Mouse (Mus musculus): Measurements from ENCODE around the gene Efna4. TPM values are rescaled to one million over a fixed set of nuclear protein-coding genes. Genes with fewer than 3 reads are reported as not detected.
A peak's percentile ranks its signal among the peaks of the same experiment; 100 is the strongest.

Efna4 gene
- polyA plus RNA-seq, 1 experiment from 2014 or later: 17.5 TPM

- no peak for ATAC-seq (ENCODE audit: low read depth)
- DNase-seq (ENCODE audit: low spot score): peak; percentile 34
- H3K4me1 ChIP-seq (ENCODE audit: control insufficient read depth, insufficient read depth, low read length): peaks cover 54% of the 10 kb centered on the region
These were observed 18.1 kb downstream of the Efna4 start for GRCm38 (mm10) chr3:89319591-89320350.

GRCm38 (mm10) chr3:89318971-89319590, 18.7 kb downstream of the Efna4 start:
- H3K27ac ChIP-seq (replicated peaks; ENCODE audit: low read depth, low read length): no peak overlapping the region
- ATAC-seq (ENCODE audit: low read depth): peak; percentile 19; the same call in 1 of the 2 replicates
- no peaks in the 10 kb centered on the region for H3K36me3 ChIP-seq (ENCODE audit: control insufficient read depth, insufficient read depth, low read length)
- peak overlapping the region; percentile 70 for H3K4me3 ChIP-seq (ENCODE audit: low read depth, low read length)
- H3K9ac ChIP-seq (ENCODE audit: low read depth, low read length): peak overlapping the region; percentile 59; the same call in 1 of the 2 replicates
- H3K27me3 ChIP-seq (replicated peaks; ENCODE audit: control insufficient read depth, insufficient read depth, low read length): peaks cover 31% of the 10 kb centered on the region
- H3K4me2 ChIP-seq (ENCODE audit: low read depth, low read length): peak overlapping the region; percentile 97
- 7% methylated on average over 20 of the region's 21 CpGs for WGBS
- H3K9me3 ChIP-seq (ENCODE audit: control insufficient read depth, low read length): no peaks in the 10 kb centered on the region
- peak; percentile 60 for DNase-seq (ENCODE audit: low spot score)
- peaks cover 57% of the 10 kb centered on the region for H3K4me1 ChIP-seq (ENCODE audit: control insufficient read depth, insufficient read depth, low read length)

More at GRCm38 (mm10) chr3:89319591-89320350, 18.1 kb downstream of the Efna4 start:
- peak overlapping the region; percentile 59 for H3K9ac ChIP-seq (ENCODE audit: low read depth, low read length)
- H3K4me2 ChIP-seq (ENCODE audit: low read depth, low read length): peak overlapping the region; percentile 97
- peaks cover 31% of the 10 kb centered on the region for H3K27me3 ChIP-seq (replicated peaks; ENCODE audit: control insufficient read depth, insufficient read depth, low read length)
- H3K36me3 ChIP-seq (ENCODE audit: control insufficient read depth, insufficient read depth, low read length): no peaks in the 10 kb centered on the region
- WGBS: 4% methylated on average over 32 of the region's 58 CpGs
- no peaks in the 10 kb centered on the region for H3K9me3 ChIP-seq (ENCODE audit: control insufficient read depth, low read length)
- H3K27ac ChIP-seq (replicated peaks; ENCODE audit: low read depth, low read length): peak overlapping the region; percentile 55
- H3K4me3 ChIP-seq (ENCODE audit: low read depth, low read length): peak overlapping the region; percentile 70

- no peaks in the 10 kb centered on the region for H3K9me3 ChIP-seq (ENCODE audit: control insufficient read depth, low read length)
- H3K27me3 ChIP-seq (replicated peaks; ENCODE audit: control insufficient read depth, insufficient read depth, low read length): peaks cover 31% of the 10 kb centered on the region
- no peak overlapping the region for H3K9ac ChIP-seq (ENCODE audit: low read depth, low read length)
- H3K4me2 ChIP-seq (ENCODE audit: low read depth, low read length): no peak overlapping the region
- H3K27ac ChIP-seq (replicated peaks; ENCODE audit: low read depth, low read length): no peak overlapping the region
- WGBS: 52% methylated on average over 5 of the region's 8 CpGs
- no peaks in the 10 kb centered on the region for H3K36me3 ChIP-seq (ENCODE audit: control insufficient read depth, insufficient read depth, low read length)
- H3K4me1 ChIP-seq (ENCODE audit: control insufficient read depth, insufficient read depth, low read length): peaks cover 57% of the 10 kb centered on the region
- H3K4me3 ChIP-seq (ENCODE audit: low read depth, low read length): no peak overlapping the region
- ATAC-seq (ENCODE audit: low read depth) (no peak), DNase-seq (ENCODE audit: low spot score) (no peak)
These were observed 19.5 kb downstream of the Efna4 start for GRCm38 (mm10) chr3:89318316-89318715.

GRCm38 (mm10) chr3:89317246-89317645, 20.6 kb downstream of the Efna4 start:
- no peak for ATAC-seq (ENCODE audit: low read depth)
- peaks cover 55% of the 10 kb centered on the region for H3K4me1 ChIP-seq (ENCODE audit: control insufficient read depth, insufficient read depth, low read length)
- peak overlapping the region; percentile 57; the same call in 1 of the 2 replicates for H3K4me2 ChIP-seq (ENCODE audit: low read depth, low read length)
- no peak overlapping the region for H3K27ac ChIP-seq (replicated peaks; ENCODE audit: low read depth, low read length)
- WGBS: 58% methylated on average over 6 of the region's 6 CpGs
- no peaks in the 10 kb centered on the region for H3K9me3 ChIP-seq (ENCODE audit: control insufficient read depth, low read length)
- H3K9ac ChIP-seq (ENCODE audit: low read depth, low read length): no peak overlapping the region
- no peaks in the 10 kb centered on the region for H3K36me3 ChIP-seq (ENCODE audit: control insufficient read depth, insufficient read depth, low read length)
- H3K27me3 ChIP-seq (replicated peaks; ENCODE audit: control insufficient read depth, insufficient read depth, low read length): peaks cover 31% of the 10 kb centered on the region
- no peak overlapping the region for H3K4me3 ChIP-seq (ENCODE audit: low read depth, low read length)
- no peak for DNase-seq (ENCODE audit: low spot score)

- H3K9me3 ChIP-seq (ENCODE audit: control insufficient read depth, low read length): no peaks in the 10 kb centered on the region
- no peak overlapping the region for H3K4me3 ChIP-seq (ENCODE audit: low read depth, low read length)
- H3K9ac ChIP-seq (ENCODE audit: low read depth, low read length): no peak overlapping the region
- peak; percentile 94 for DNase-seq (ENCODE audit: low spot score)
- H3K27ac ChIP-seq (replicated peaks; ENCODE audit: low read depth, low read length): no peak overlapping the region
- peak; percentile 45 for ATAC-seq (ENCODE audit: low read depth)
- WGBS: 6% methylated on average over 4 of the region's 4 CpGs
- H3K4me2 ChIP-seq (ENCODE audit: low read depth, low read length): peak overlapping the region; percentile 57; the same call in 1 of the 2 replicates
- H3K27me3 ChIP-seq (replicated peaks; ENCODE audit: control insufficient read depth, insufficient read depth, low read length): peaks cover 31% of the 10 kb centered on the region
- peaks cover 51% of the 10 kb centered on the region for H3K4me1 ChIP-seq (ENCODE audit: control insufficient read depth, insufficient read depth, low read length)
- no peaks in the 10 kb centered on the region for H3K36me3 ChIP-seq (ENCODE audit: control insufficient read depth, insufficient read depth, low read length)
These were observed 21.0 kb downstream of the Efna4 start for GRCm38 (mm10) chr3:89316833-89317232.

GRCm38 (mm10) chr3:89315930-89316831, 21.6 kb downstream of the Efna4 start:
- H3K27me3 ChIP-seq (replicated peaks; ENCODE audit: control insufficient read depth, insufficient read depth, low read length): peaks cover 24% of the 10 kb centered on the region
- 8% methylated on average over 29 of the region's 40 CpGs for WGBS
- DNase-seq (ENCODE audit: low spot score) (no peak), ATAC-seq (ENCODE audit: low read depth) (no peak)
- no peaks in the 10 kb centered on the region for H3K9me3 ChIP-seq (ENCODE audit: control insufficient read depth, low read length)
- peak overlapping the region; percentile 57 for H3K4me2 ChIP-seq (ENCODE audit: low read depth, low read length)
- no peak overlapping the region for H3K27ac ChIP-seq (replicated peaks; ENCODE audit: low read depth, low read length)
- H3K9ac ChIP-seq (ENCODE audit: low read depth, low read length): no peak overlapping the region
- H3K4me1 ChIP-seq (ENCODE audit: control insufficient read depth, insufficient read depth, low read length): peaks cover 46% of the 10 kb centered on the region
- H3K36me3 ChIP-seq (ENCODE audit: control insufficient read depth, insufficient read depth, low read length): no peaks in the 10 kb centered on the region
- H3K4me3 ChIP-seq (ENCODE audit: low read depth, low read length): peak overlapping the region; percentile 27

GRCm38 (mm10) chr3:89315195-89315929, 22.5 kb downstream of the Efna4 start:
- 10% methylated on average over 12 of the region's 26 CpGs for WGBS
- Histone ChIP-seq H3K4me2 (ENCODE audit: low read depth, low read length) (peak overlapping the region; percentile 57), H3K27ac (replicated peaks; ENCODE audit: low read depth, low read length) (no peak overlapping the region), H3K9me3 (ENCODE audit: control insufficient read depth, low read length) (no peaks in the 10 kb centered on the region), H3K9ac (ENCODE audit: low read depth, low read length) (peak overlapping the region; percentile 50), H3K4me1 (ENCODE audit: control insufficient read depth, insufficient read depth, low read length) (peaks cover 40% of the 10 kb centered on the region), H3K36me3 (ENCODE audit: control insufficient read depth, insufficient read depth, low read length) (no peaks in the 10 kb centered on the region), H3K4me3 (ENCODE audit: low read depth, low read length) (peak overlapping the region; percentile 27), H3K27me3 (replicated peaks; ENCODE audit: control insufficient read depth, insufficient read depth, low read length) (peaks cover 17% of the 10 kb centered on the region)
- DNase-seq (ENCODE audit: low spot score): peak; percentile 79
- no peak for ATAC-seq (ENCODE audit: low read depth)

Measured in embryonic facial prominence, embryonic 14.5 days (tissue).